15 mouse cellular contexts compared by ENCODE assay signal in the genomic region with DNA sequence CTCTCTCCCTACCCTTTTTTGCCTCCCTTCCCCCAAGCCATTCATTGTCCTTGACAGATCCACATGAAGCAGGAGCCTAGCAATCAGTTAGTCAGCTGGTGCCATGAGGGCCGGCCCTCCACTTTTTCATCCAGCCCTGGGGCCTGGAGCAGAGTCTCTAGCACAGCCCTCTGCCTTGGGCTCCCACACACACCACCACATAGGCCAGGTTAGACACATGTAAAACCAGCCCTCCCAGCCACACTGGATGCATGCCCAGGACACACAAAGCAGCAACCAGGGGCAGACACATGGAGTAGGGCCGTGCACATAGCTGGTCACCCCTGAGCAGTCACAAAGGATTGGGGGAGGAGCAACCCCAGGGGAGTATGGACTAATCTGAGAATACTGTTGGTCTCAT. TPM values are rescaled to one million over a fixed set of nuclear protein-coding genes. Genes with fewer than 3 reads are reported as not detected.
DNase-seq lines count a peak whose midpoint lies in the region; ATAC-seq lines count a peak whose summit lies in the region.
"Had no signal": no experiment of that assay in that cellular context is flagged by ENCODE, and none has a peak within 500 bp of the region (broad histone marks: within the 10 kb centered on the region; RNA-seq: fewer than 3 reads in every experiment).

No protein-coding gene starts in this region.

- no peak overlapping the region for H3K4me2 ChIP-seq in kidney, embryonic 16.5 days (replicated peaks; ENCODE audit: low read depth, low read length)
- H3K4me2 ChIP-seq: liver, embryonic 13.5 days had no signal

- 0 out of 2 replicates have a peak, but pooled peaks cover 3% of the 10 kb centered on the region for H3K4me1 ChIP-seq in kidney, embryonic 16.5 days (ENCODE audit: insufficient read depth, low read length)
- peaks cover 20% of the 10 kb centered on the region for H3K4me1 ChIP-seq in hindbrain, embryonic 10.5 days (replicated peaks)
- H3K4me1 ChIP-seq: liver, embryonic 13.5 days had no signal

- no peaks in the 10 kb centered on the region for H3K27me3 ChIP-seq in kidney, embryonic 16.5 days (ENCODE audit: insufficient read depth, low read length)
- no peaks in the 10 kb centered on the region for H3K27me3 ChIP-seq in hindbrain, embryonic 10.5 days (ENCODE audit: insufficient read depth, poor library complexity, severe bottlenecking)
- H3K27me3 ChIP-seq: liver, embryonic 13.5 days had no signal

- peak; percentile 63; the same call in 1 of the 2 replicates for ATAC-seq in kidney, embryonic 16.5 days (ENCODE audit: low FRiP score, low TSS enrichment)

- H3K9ac ChIP-seq in kidney, embryonic 16.5 days (replicated peaks; ENCODE audit: low read length), result no peak overlapping the region
- H3K9ac ChIP-seq: liver, embryonic 13.5 days had no signal

- DNase-seq in kidney, postnatal 25 days, result no peak
- DNase-seq in embryo, embryonic 10.5 days (ENCODE audit: low spot score), result peak; percentile 22
- DNase-seq in hindbrain, embryonic 10.5 days (ENCODE audit: low spot score), result peak; percentile 35
- DNase-seq in neural tube, embryonic 10.5 days (ENCODE audit: extremely low spot score, low spot score), result peak; percentile 19
- no peak for DNase-seq in thymus, postnatal 25 days
- DNase-seq in urinary bladder, postnatal 25 days (ENCODE audit: low spot score), result no peak
- no peak for DNase-seq in gastrocnemius, adult 8-10 months (ENCODE audit: low spot score in 2 of 2)
- DNase-seq: cerebellum, adult 2 months; heart, postnatal 14 days; kidney, adult 9 months; liver, embryonic 13.5 days had no signal

- 35% methylated on average over 2 of the region's 2 CpGs for WGBS in kidney, embryonic 16.5 days
- 20% methylated on average over 2 of the region's 2 CpGs for WGBS in hindbrain, embryonic 10.5 days

- H3K36me3 ChIP-seq in kidney, embryonic 16.5 days (ENCODE audit: insufficient read depth, low read length), result no peaks in the 10 kb centered on the region
- no peaks in the 10 kb centered on the region for H3K36me3 ChIP-seq in hindbrain, embryonic 10.5 days
- H3K36me3 ChIP-seq: liver, embryonic 13.5 days had no signal

- no peak overlapping the region for H3K4me3 ChIP-seq in kidney, embryonic 16.5 days (ENCODE audit: low read length)
- H3K4me3 ChIP-seq in hindbrain, embryonic 10.5 days, result no peak overlapping the region
- H3K4me3 ChIP-seq: liver, embryonic 13.5 days had no signal

- no peaks in the 10 kb centered on the region for H3K9me3 ChIP-seq in kidney, embryonic 16.5 days (ENCODE audit: low read length)
- no peaks in the 10 kb centered on the region for H3K9me3 ChIP-seq in hindbrain, embryonic 10.5 days
- H3K9me3 ChIP-seq: liver, embryonic 13.5 days had no signal

- H3K27ac ChIP-seq in kidney, embryonic 16.5 days (ENCODE audit: low read length), result no peak overlapping the region
- H3K27ac ChIP-seq in hindbrain, embryonic 10.5 days, result peak overlapping the region; percentile 76
- H3K27ac ChIP-seq: liver, embryonic 13.5 days had no signal

RNA-seq across cellular contexts. Expression of a gene that starts 32.9 kb away (rescaled TPM):
- polyA plus RNA-seq in kidney, embryonic 16.5 days (2015; fragmentation: Nextera tagmentation; extraction: Ambion mirVana), result 0.16 and 0.44 TPM in 2 replicates
- polyA plus RNA-seq in hindbrain, embryonic 10.5 days (2016; fragmentation: Nextera tagmentation; extraction: Ambion mirVana), result 5.4 and 15.5 TPM in 2 replicates
- total RNA-seq in gastrocnemius, adult 8-10 months (2022), result under 1 TPM in 2 of 4 experiments, not detected in 2; 0.15 to 0.19 TPM
- total RNA-seq: megakaryocyte progenitor cell, adult 5-6 weeks had no signal
- polyA plus RNA-seq: spleen, adult 2 months had no signal

RNA-seq across cellular contexts. Expression of a gene that starts 54.7 kb away (rescaled TPM):
- polyA plus RNA-seq in kidney, embryonic 16.5 days (2015; fragmentation: Nextera tagmentation; extraction: Ambion mirVana), result 0.10 TPM in 1 of 2 replicates, not detected in the other
- 0.47 TPM in 1 of 2 replicates, not detected in the other for polyA plus RNA-seq in hindbrain, embryonic 10.5 days (2016; fragmentation: Nextera tagmentation; extraction: Ambion mirVana)
- total RNA-seq in gastrocnemius, adult 8-10 months (2022), result 1,000 to 10,000 TPM; 1,913 to 2,067 (median 2,007) TPM
- total RNA-seq: megakaryocyte progenitor cell, adult 5-6 weeks; MEL had no signal
- polyA plus RNA-seq: liver, embryonic 13.5 days had no signal

RNA-seq across cellular contexts. Expression of a gene that starts 58.8 kb away (rescaled TPM):
- polyA plus RNA-seq in kidney, embryonic 16.5 days (2015; fragmentation: Nextera tagmentation; extraction: Ambion mirVana), result 4.3 TPM in 2 replicates
- 23.7 and 44.1 TPM in 2 replicates for polyA plus RNA-seq in hindbrain, embryonic 10.5 days (2016; fragmentation: Nextera tagmentation; extraction: Ambion mirVana)
- total RNA-seq in gastrocnemius, adult 8-10 months (2022), result under 1 TPM in 2 of 4 experiments, not detected in 2; 0.09 to 0.15 TPM
- total RNA-seq: megakaryocyte progenitor cell, adult 5-6 weeks had no signal
- polyA plus RNA-seq: spleen, adult 2 months had no signal

Comparison
In these comparisons a context has a peak if more than half of its experiments do, and no peak if none do; other contexts are left out.
1. DNase-seq: peak in embryo, embryonic 10.5 days (single experiment), hindbrain, embryonic 10.5 days (single experiment) and neural tube, embryonic 10.5 days (single experiment); none in kidney, postnatal 25 days (0 of 2), thymus, postnatal 25 days (single experiment), urinary bladder, postnatal 25 days (single experiment) and gastrocnemius, adult 8-10 months (0 of 2).